11 mouse cellular contexts compared by ENCODE assay signal in the genomic region with DNA sequence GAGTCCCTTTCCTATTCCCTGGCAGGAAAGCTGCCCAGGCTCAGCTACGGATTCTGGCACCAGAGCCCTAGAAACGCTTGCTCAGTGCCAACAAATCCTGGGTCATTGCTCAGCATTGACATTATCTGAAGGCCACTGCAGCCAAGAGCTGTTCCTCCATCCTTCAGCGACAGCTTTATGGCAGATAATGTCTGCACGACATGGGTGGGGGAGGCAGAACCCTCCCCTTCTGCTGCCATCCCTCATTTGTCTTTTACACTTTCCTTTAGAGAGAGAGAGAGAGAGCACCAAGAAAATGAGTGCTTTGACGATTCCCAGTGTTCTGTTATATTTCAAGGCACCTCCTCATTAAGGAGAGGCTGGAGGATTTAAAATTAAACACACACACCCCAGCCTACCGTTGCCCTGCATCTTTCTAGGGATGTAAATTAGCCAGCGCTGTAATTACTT. TPM values are rescaled to one million over a fixed set of nuclear protein-coding genes. Genes with fewer than 3 reads are reported as not detected.
DNase-seq lines count a peak whose midpoint lies in the region; ATAC-seq and TF ChIP-seq lines count a peak whose summit lies in the region.
"Had no signal": no experiment of that assay in that cellular context is flagged by ENCODE, and none has a peak within 500 bp of the region (broad histone marks: within the 10 kb centered on the region; RNA-seq: fewer than 3 reads in every experiment).

No protein-coding gene starts in this region.

- H3K4me1 ChIP-seq in heart, embryonic 12.5 days (replicated peaks): peaks cover 24% of the 10 kb centered on the region
- no peaks in the 10 kb centered on the region for H3K4me1 ChIP-seq in lung, postnatal 0 days (ENCODE audit: insufficient read depth, low read depth, low read length)
- peaks cover 26% of the 10 kb centered on the region for H3K4me1 ChIP-seq in midbrain, embryonic 15.5 days

- ATAC-seq in heart, embryonic 12.5 days (ENCODE audit: insufficient number of reproducible peaks, low FRiP score): no peak
- ATAC-seq in lung, postnatal 0 days: peak; percentile 16; the same call in 1 of the 2 replicates
- no peak for ATAC-seq in midbrain, embryonic 15.5 days (replicated peaks)
- no peak for ATAC-seq in inflammation-experienced regulatory T-cells, adult 6 months

- peaks cover 29% of the 10 kb centered on the region for H3K36me3 ChIP-seq in heart, embryonic 12.5 days
- H3K36me3 ChIP-seq in lung, postnatal 0 days (ENCODE audit: insufficient read depth, low read length): no peaks in the 10 kb centered on the region
- 0 out of 2 replicates have a peak, but pooled peaks cover 3% of the 10 kb centered on the region for H3K36me3 ChIP-seq in midbrain, embryonic 15.5 days (replicated peaks)

- no peak overlapping the region for H3K9ac ChIP-seq in heart, embryonic 12.5 days
- no peak overlapping the region for H3K9ac ChIP-seq in lung, postnatal 0 days (replicated peaks; ENCODE audit: low read depth)
- no peak overlapping the region for H3K9ac ChIP-seq in midbrain, embryonic 15.5 days
- H3K9ac ChIP-seq: embryonic facial prominence, embryonic 12.5 days had no signal

- TF ChIP-seq CTCF in lung, postnatal 0 days (IDR thresholded peaks at IDR 0.05): no peak

- TF ChIP-seq EP300 in lung, postnatal 0 days (IDR thresholded peaks at IDR 0.05): no peak

- H3K4me2 ChIP-seq in heart, embryonic 12.5 days: no peak overlapping the region
- H3K4me2 ChIP-seq in lung, postnatal 0 days (replicated peaks; ENCODE audit: low read depth, low read length): no peak overlapping the region
- H3K4me2 ChIP-seq in midbrain, embryonic 15.5 days: no peak overlapping the region
- H3K4me2 ChIP-seq: embryonic facial prominence, embryonic 12.5 days had no signal

- peak; percentile 95 for DNase-seq in heart, adult 11 months
- no peak for DNase-seq in lung, postnatal 0 days (ENCODE audit: low spot score)
- DNase-seq in lung, postnatal 14 days: no peak
- DNase-seq in cerebellum, postnatal 14 days: peak; percentile 85 to 91
- DNase-seq in embryo, embryonic 10.5 days (ENCODE audit: low spot score): no peak

- WGBS in heart, embryonic 12.5 days: 42% methylated on average over 7 of the region's 7 CpGs
- WGBS in lung, postnatal 0 days: 33% methylated on average over 7 of the region's 7 CpGs
- WGBS in midbrain, embryonic 15.5 days: 50% methylated on average over 7 of the region's 7 CpGs

- H3K9me3 ChIP-seq in heart, embryonic 12.5 days (replicated peaks): peaks cover 28% of the 10 kb centered on the region
- no peaks in the 10 kb centered on the region for H3K9me3 ChIP-seq in lung, postnatal 0 days (ENCODE audit: low read length)
- H3K9me3 ChIP-seq in midbrain, embryonic 15.5 days: no peaks in the 10 kb centered on the region

- H3K27me3 ChIP-seq in heart, embryonic 12.5 days (replicated peaks): no peaks in the 10 kb centered on the region
- H3K27me3 ChIP-seq in lung, postnatal 0 days (replicated peaks; ENCODE audit: insufficient read depth, low read length): no peaks in the 10 kb centered on the region
- no peaks in the 10 kb centered on the region for H3K27me3 ChIP-seq in midbrain, embryonic 15.5 days (replicated peaks)
- H3K27me3 ChIP-seq: embryonic facial prominence, embryonic 12.5 days had no signal

- H3K4me3 ChIP-seq in heart, embryonic 12.5 days: no peak overlapping the region
- H3K4me3 ChIP-seq in lung, postnatal 0 days (ENCODE audit: low read depth, low read length): no peak overlapping the region
- H3K4me3 ChIP-seq in midbrain, embryonic 15.5 days: no peak overlapping the region
- H3K4me3 ChIP-seq: embryonic facial prominence, embryonic 12.5 days had no signal

- no peak overlapping the region for H3K27ac ChIP-seq in heart, embryonic 12.5 days (ENCODE audit: poor library complexity, severe bottlenecking)
- no peak overlapping the region for H3K27ac ChIP-seq in lung, postnatal 0 days (ENCODE audit: low read length)
- H3K27ac ChIP-seq in midbrain, embryonic 15.5 days: peak overlapping the region; percentile 48
- H3K27ac ChIP-seq: embryonic facial prominence, embryonic 12.5 days; macrophage had no signal

RNA-seq across cellular contexts. Expression of gene Slc6a17, which starts 16.1 kb away (rescaled TPM):
- polyA plus RNA-seq in heart, embryonic 12.5 days (2016; fragmentation: Nextera tagmentation; extraction: Ambion mirVana): 3.9 and 4.6 TPM in 2 replicates
- 0.38 and 0.84 TPM in 2 replicates for polyA plus RNA-seq in lung, postnatal 0 days (2015; fragmentation: Nextera tagmentation; extraction: Ambion mirVana)
- 16.6 and 19.2 TPM in 2 replicates for polyA plus RNA-seq in midbrain, embryonic 15.5 days (2015; fragmentation: Nextera tagmentation; extraction: Ambion mirVana)
- polyA plus RNA-seq in inflammation-experienced regulatory T-cells, adult 6 months (2017; shearing (Covaris generic)): not detected

RNA-seq across cellular contexts. Expression of gene Kcnc4, which starts 42.4 kb away (rescaled TPM):
- polyA plus RNA-seq in heart, embryonic 12.5 days (2016; fragmentation: Nextera tagmentation; extraction: Ambion mirVana): 0.12 and 0.15 TPM in 2 replicates
- 0.02 TPM in 1 of 2 replicates, not detected in the other for polyA plus RNA-seq in lung, postnatal 0 days (2015; fragmentation: Nextera tagmentation; extraction: Ambion mirVana)
- polyA plus RNA-seq in midbrain, embryonic 15.5 days (2015; fragmentation: Nextera tagmentation; extraction: Ambion mirVana): 8.8 and 9.1 TPM in 2 replicates
- not detected for polyA plus RNA-seq in inflammation-experienced regulatory T-cells, adult 6 months (2017; shearing (Covaris generic))
- polyA plus RNA-seq: C2C12, macrophage had no signal

RNA-seq across cellular contexts. Expression of gene Ubl4b, which starts 53.1 kb away (rescaled TPM):
- polyA plus RNA-seq in heart, embryonic 12.5 days (2016; fragmentation: Nextera tagmentation; extraction: Ambion mirVana): not detected in 2 replicates
- polyA plus RNA-seq in lung, postnatal 0 days (2015; fragmentation: Nextera tagmentation; extraction: Ambion mirVana): not detected in 2 replicates
- not detected in 2 replicates for polyA plus RNA-seq in midbrain, embryonic 15.5 days (2015; fragmentation: Nextera tagmentation; extraction: Ambion mirVana)
- not detected for polyA plus RNA-seq in inflammation-experienced regulatory T-cells, adult 6 months (2017; shearing (Covaris generic))
- polyA plus RNA-seq: C2C12, macrophage had no signal

Comparison
In these comparisons a context has a peak if more than half of its experiments do, and no peak if none do; other contexts are left out.
1. DNase-seq: peak in heart, adult 11 months (single experiment) and cerebellum, postnatal 14 days (2 of 2); none in lung, postnatal 0 days (single experiment), lung, postnatal 14 days (single experiment) and embryo, embryonic 10.5 days (single experiment).